Mouse (Mus musculus): ENCODE data around the gene Krtap6-1. TPM values are rescaled to one million over a fixed set of nuclear protein-coding genes. Genes with fewer than 3 reads are reported as not detected.

Gene Krtap6-1
- polyA plus RNA-seq, 1 experiment = not detected

Other genes starting within 250 kb of the Krtap6-1 start
- not detected in 2 replicates for gene Gm20741, start 219.5 kb upstream of the Krtap6-1 start, polyA plus RNA-seq (2011; ENCODE audit: insufficient read depth, insufficient read length, low read depth, missing spikeins)
- gene Krtap15, start 211.5 kb upstream of the Krtap6-1 start, polyA plus RNA-seq (2011; ENCODE audit: insufficient read depth, insufficient read length, low read depth, missing spikeins) = not detected in 2 replicates
- not detected in 2 replicates for gene Krtap14, start 205.6 kb upstream of the Krtap6-1 start, polyA plus RNA-seq (2011; ENCODE audit: insufficient read depth, insufficient read length, low read depth, missing spikeins)
- gene Krtap19-1, start 162.3 kb upstream of the Krtap6-1 start, polyA plus RNA-seq (2011; ENCODE audit: insufficient read depth, insufficient read length, low read depth, missing spikeins) = not detected in 2 replicates
- gene Krtap19-2, start 157.4 kb upstream of the Krtap6-1 start, polyA plus RNA-seq (2011; ENCODE audit: insufficient read depth, insufficient read length, low read depth, missing spikeins) = not detected in 2 replicates
- gene Krtap19-3, start 153.7 kb upstream of the Krtap6-1 start, polyA plus RNA-seq (2011; ENCODE audit: insufficient read depth, insufficient read length, low read depth, missing spikeins) = not detected in 2 replicates
- not detected in 2 replicates for gene Krtap19-4, start 146.6 kb upstream of the Krtap6-1 start, polyA plus RNA-seq (2011; ENCODE audit: insufficient read depth, insufficient read length, low read depth, missing spikeins)
- gene Krtap19-5, start 135.2 kb upstream of the Krtap6-1 start, polyA plus RNA-seq (2011; ENCODE audit: insufficient read depth, insufficient read length, low read depth, missing spikeins) = not detected in 2 replicates
- gene Krtap19-9b, start 99.4 kb upstream of the Krtap6-1 start, polyA plus RNA-seq (2011; ENCODE audit: insufficient read depth, insufficient read length, low read depth, missing spikeins) = not detected in 2 replicates
- gene Krtap16-3, start 68.8 kb upstream of the Krtap6-1 start, polyA plus RNA-seq (2011; ENCODE audit: insufficient read depth, insufficient read length, low read depth, missing spikeins) = not detected in 2 replicates
- gene Krtap22-2, start 20.9 kb upstream of the Krtap6-1 start, polyA plus RNA-seq (2011; ENCODE audit: insufficient read depth, insufficient read length, low read depth, missing spikeins) = not detected in 2 replicates
- not detected in 2 replicates for gene Gm10229, start 16.4 kb upstream of the Krtap6-1 start, polyA plus RNA-seq (2011; ENCODE audit: insufficient read depth, insufficient read length, low read depth, missing spikeins)
- gene Gm10228, start 9.8 kb downstream of the Krtap6-1 start, polyA plus RNA-seq (2011; ENCODE audit: insufficient read depth, insufficient read length, low read depth, missing spikeins) = not detected in 2 replicates
- gene Krtap6-5, start 16.2 kb downstream of the Krtap6-1 start, polyA plus RNA-seq (2011; ENCODE audit: insufficient read depth, insufficient read length, low read depth, missing spikeins) = not detected in 2 replicates
- gene 1110025L11Rik, start 32.3 kb downstream of the Krtap6-1 start, polyA plus RNA-seq (2011; ENCODE audit: insufficient read depth, insufficient read length, low read depth, missing spikeins) = not detected in 2 replicates
- gene Krtap6-3, start 52.3 kb downstream of the Krtap6-1 start, polyA plus RNA-seq (2011; ENCODE audit: insufficient read depth, insufficient read length, low read depth, missing spikeins) = not detected in 2 replicates
- not detected in 2 replicates for gene Gm6358, start 109.2 kb downstream of the Krtap6-1 start, polyA plus RNA-seq (2011; ENCODE audit: insufficient read depth, insufficient read length, low read depth, missing spikeins)
- gene Gm10061, start 119.4 kb downstream of the Krtap6-1 start, polyA plus RNA-seq (2011; ENCODE audit: insufficient read depth, insufficient read length, low read depth, missing spikeins) = not detected in 2 replicates
- gene Gm9789, start 126.3 kb downstream of the Krtap6-1 start, polyA plus RNA-seq (2011; ENCODE audit: insufficient read depth, insufficient read length, low read depth, missing spikeins) = not detected in 2 replicates
- gene Gm7735, start 137.8 kb downstream of the Krtap6-1 start, polyA plus RNA-seq (2011; ENCODE audit: insufficient read depth, insufficient read length, low read depth, missing spikeins) = not detected in 2 replicates
- not detected in 2 replicates for gene 1110057P08Rik, start 143.0 kb downstream of the Krtap6-1 start, polyA plus RNA-seq (2011; ENCODE audit: insufficient read depth, insufficient read length, low read depth, missing spikeins)
- gene Krtap20-2, start 174.2 kb downstream of the Krtap6-1 start, polyA plus RNA-seq (2011; ENCODE audit: insufficient read depth, insufficient read length, low read depth, missing spikeins) = not detected in 2 replicates